ENCODE assay signal across 10 mouse cellular contexts in genomic region chr4:124149771-124150451, GRCm38 (mm10).
A peak's percentile ranks its signal among the peaks of the same experiment; 100 is the strongest.
DNase-seq lines count a peak whose midpoint lies in the region; ATAC-seq and TF ChIP-seq lines count a peak whose summit lies in the region.
"Had no signal": no experiment of that assay in that cellular context is flagged by ENCODE, and none has a peak within 500 bp of the region (broad histone marks: within the 10 kb centered on the region; RNA-seq: fewer than 3 reads in every experiment).

No protein-coding gene starts in this region.

- H3K4me1 ChIP-seq in liver, adult 2 months (ENCODE audit: control insufficient read depth, insufficient read depth, low read length): no peaks in the 10 kb centered on the region
- H3K4me1 ChIP-seq in forebrain, embryonic 11.5 days (replicated peaks; ENCODE audit: control insufficient read depth, insufficient read depth, low read length): peaks cover 4% of the 10 kb centered on the region; the same call in 1 of the 2 replicates
- H3K4me1 ChIP-seq in limb, embryonic 11.5 days (ENCODE audit: control insufficient read depth, insufficient read depth, low read length): no peaks in the 10 kb centered on the region

- TF ChIP-seq CTCF in liver, adult 2 months (IDR thresholded peaks at IDR 0.05; ENCODE audit: low read depth, low read length): 0 out of 2 replicates have a peak, but pooled peaks have one; percentile 10

- WGBS in liver, adult 2 months: 15% methylated on average over 16 of the region's 16 CpGs
- 5% methylated on average over 16 of the region's 16 CpGs for WGBS in forebrain, embryonic 11.5 days
- WGBS in limb, embryonic 11.5 days: 7% methylated on average over 16 of the region's 16 CpGs

- H3K4me2 ChIP-seq in forebrain, embryonic 11.5 days (ENCODE audit: low read depth, low read length, severe bottlenecking): peak overlapping the region; percentile 37; the same call in 1 of the 2 replicates
- peak overlapping the region; percentile 53 for H3K4me2 ChIP-seq in limb, embryonic 11.5 days (ENCODE audit: low read depth, severe bottlenecking)

- no peak overlapping the region for H3K4me3 ChIP-seq in liver, adult 2 months (ENCODE audit: insufficient read depth, low read depth, low read length)
- peak overlapping the region; percentile 1; the same call in 1 of the 2 replicates for H3K4me3 ChIP-seq in forebrain, embryonic 11.5 days (ENCODE audit: low read depth, low read length)
- peak overlapping the region; percentile 15; the same call in 1 of the 2 replicates for H3K4me3 ChIP-seq in limb, embryonic 11.5 days (ENCODE audit: low read depth, low read length)
- H3K4me3 ChIP-seq: myocyte had no signal

- H3K27ac ChIP-seq in liver, adult 2 months (replicated peaks; ENCODE audit: insufficient read depth, low read depth, low read length): no peak overlapping the region
- peak overlapping the region; percentile 57 for H3K27ac ChIP-seq in forebrain, embryonic 11.5 days (ENCODE audit: low read depth, low read length)
- H3K27ac ChIP-seq in limb, embryonic 11.5 days (replicated peaks; ENCODE audit: low read depth, low read length): no peak overlapping the region

- H3K79me2 ChIP-seq in liver, adult 2 months (ENCODE audit: control insufficient read depth, insufficient read depth, low read length): no peaks in the 10 kb centered on the region

- no peak overlapping the region for H3K9ac ChIP-seq in liver, adult 2 months (ENCODE audit: low read depth, low read length)
- peak overlapping the region; percentile 64 for H3K9ac ChIP-seq in forebrain, embryonic 11.5 days (ENCODE audit: low read length)
- H3K9ac ChIP-seq in limb, embryonic 11.5 days (ENCODE audit: low read length): peak overlapping the region; percentile 43; the same call in 1 of the 2 replicates

- TF ChIP-seq POLR2A in liver, adult 2 months (IDR thresholded peaks at IDR 0.05; ENCODE audit: extremely low read depth, insufficient read depth, low read length): no peak

- no peak for DNase-seq in liver, adult 2 months (ENCODE audit: extremely low read depth, low read depth, low spot score)
- DNase-seq in liver: no peak
- DNase-seq in forebrain, embryonic 11.5 days (ENCODE audit: low spot score): peak; percentile 72
- DNase-seq in limb, embryonic 11.5 days (ENCODE audit: low spot score): peak; percentile 48
- peak; percentile 68 for DNase-seq in retina, embryonic 14.5 days (ENCODE audit: low spot score)
- DNase-seq in thymus, adult 18-20 months: no peak
- DNase-seq: kidney, postnatal 14 days had no signal

- H3K9me3 ChIP-seq in forebrain, embryonic 11.5 days (ENCODE audit: control insufficient read depth, low read length): no peaks in the 10 kb centered on the region
- no peaks in the 10 kb centered on the region for H3K9me3 ChIP-seq in limb, embryonic 11.5 days (ENCODE audit: control insufficient read depth, low read length)

- H3K27me3 ChIP-seq in liver, adult 2 months (ENCODE audit: control insufficient read depth, insufficient read depth, low read length): no peaks in the 10 kb centered on the region
- no peaks in the 10 kb centered on the region; the same call in 1 of the 2 replicates for H3K27me3 ChIP-seq in forebrain, embryonic 11.5 days (ENCODE audit: control insufficient read depth, insufficient read depth, low read length)
- no peaks in the 10 kb centered on the region for H3K27me3 ChIP-seq in limb, embryonic 11.5 days (ENCODE audit: control insufficient read depth, insufficient read depth, low read length)

- H3K36me3 ChIP-seq in liver, adult 2 months (ENCODE audit: control insufficient read depth, insufficient read depth, low read length): no peaks in the 10 kb centered on the region
- H3K36me3 ChIP-seq in forebrain, embryonic 11.5 days (ENCODE audit: control insufficient read depth, insufficient read depth, low read length): no peaks in the 10 kb centered on the region
- H3K36me3 ChIP-seq in limb, embryonic 11.5 days (ENCODE audit: control insufficient read depth, insufficient read depth, low read length): no peaks in the 10 kb centered on the region

- ATAC-seq in forebrain, embryonic 11.5 days (replicated peaks; ENCODE audit: low FRiP score): peak; percentile 70
- ATAC-seq in limb, embryonic 11.5 days (ENCODE audit: insufficient number of reproducible peaks, low FRiP score, low TSS enrichment, low read depth): no peak
- ATAC-seq in cerebellum, adult (ENCODE audit: insufficient number of reproducible peaks, low FRiP score, low TSS enrichment): no peak
- no peak for ATAC-seq in megakaryocyte progenitor cell, adult 5-6 weeks (replicated peaks; ENCODE audit: poor library complexity)

Comparison
In these comparisons a context has a peak if more than half of its experiments do, and no peak if none do; other contexts are left out.
1. DNase-seq: peak in forebrain, embryonic 11.5 days (single experiment), limb, embryonic 11.5 days (single experiment) and retina, embryonic 14.5 days (single experiment); none in liver, adult 2 months (single experiment), liver (single experiment) and thymus, adult 18-20 months (0 of 2).